Mouse (Mus musculus) bone marrow macrophage, adult 2 months (primary cell): ENCODE results near the gene Lgr4.

Source experiments
- CTCF ChIP-seq: IDR thresholded peaks from 2 replicates; pipeline ENCODE4 v1.5.1; 2012; ENCODE audit warnings: low read depth, mild to moderate bottlenecking, low read length, moderate library complexity
- POLR2A ChIP-seq: IDR thresholded peaks from 2 replicates; pipeline ENCODE4 v1.6.1; 2012; ENCODE audit warnings: mild to moderate bottlenecking, low read depth, low read length, borderline replicate concordance

DNA sequence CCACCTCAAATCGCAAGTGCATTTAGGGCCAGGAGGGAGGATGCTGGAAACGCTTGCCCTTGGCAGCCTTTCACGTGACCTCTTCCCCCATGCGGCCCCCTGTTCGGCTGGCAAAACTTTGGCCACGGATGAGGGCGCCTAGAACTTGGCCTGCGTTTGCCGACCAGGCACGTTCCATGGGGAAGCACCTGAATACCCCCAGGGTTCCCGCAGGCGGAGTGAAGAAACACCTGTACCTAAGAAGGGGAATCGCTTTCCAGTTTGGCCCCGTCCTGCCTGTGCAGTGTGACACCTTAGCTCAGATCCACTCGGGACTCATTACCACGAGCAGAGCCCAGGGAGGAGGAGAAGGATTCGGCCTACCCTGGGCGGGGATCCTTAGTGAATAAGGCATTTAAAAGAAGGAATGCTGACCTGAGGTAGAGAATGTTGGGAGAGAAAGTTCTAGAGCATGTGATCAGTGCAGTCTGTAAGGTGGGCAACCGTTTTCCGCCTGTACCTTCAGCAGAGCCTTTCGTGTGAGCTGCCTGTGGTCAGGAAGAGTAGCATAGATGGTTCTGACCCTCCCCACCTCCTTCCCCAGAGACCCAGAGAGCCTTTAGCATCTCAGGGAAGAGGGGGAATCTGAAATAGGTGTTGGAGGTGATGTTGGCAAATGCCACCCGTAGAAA is 1.3 kb downstream of the Lgr4 start:
- TF ChIP-seq POLR2A (no peak), CTCF (no peak)
